Mouse (Mus musculus) lung, postnatal 14 days (tissue): Measurements from ENCODE around the gene Lzic.

Experiments used
- DNase-seq: peaks from one replicate; pipeline ENCODE4 v3.0.0; 2021

Gene Lzic

DNA sequence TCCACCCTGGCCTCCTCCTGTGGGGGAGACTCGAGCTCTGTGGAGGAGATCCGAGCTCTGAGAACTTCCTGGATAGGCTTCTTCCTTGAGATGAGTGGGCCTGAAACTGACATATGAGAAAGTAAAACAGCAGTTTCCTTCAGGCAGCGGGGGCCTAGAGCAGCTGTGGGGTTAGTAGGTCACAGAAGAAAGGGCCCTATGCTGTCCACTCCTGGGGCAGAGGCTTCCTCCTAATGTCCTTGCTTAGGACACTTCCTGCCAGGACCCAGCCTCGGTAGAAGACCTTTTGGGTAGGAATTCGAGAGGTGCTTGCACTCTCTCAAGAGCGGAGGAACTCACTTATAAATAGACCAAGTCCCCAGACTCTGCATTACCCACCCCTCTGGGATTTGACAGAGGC lies 44.7 kb downstream of the Lzic start:
- DNase-seq = no peak

DNA sequence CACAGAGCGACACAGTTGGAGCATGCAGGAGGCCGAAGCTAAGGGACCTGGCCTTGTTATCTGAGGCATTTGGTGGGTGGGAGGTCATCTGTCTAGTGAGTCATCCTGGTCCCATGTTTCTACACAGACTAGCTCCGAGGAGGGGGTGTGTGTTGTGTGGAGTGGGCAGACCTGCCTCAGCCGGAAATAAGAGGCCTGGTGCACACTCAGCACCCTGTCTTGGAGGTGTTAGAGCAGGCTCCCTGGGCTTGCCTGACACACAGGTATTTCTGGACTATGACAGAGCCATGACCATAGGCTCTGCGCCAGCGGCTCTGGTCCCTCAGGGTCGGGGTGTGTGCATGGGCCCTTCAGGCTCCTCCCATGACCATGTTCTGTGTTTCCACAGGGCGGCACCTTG lies 54.4 kb downstream of the Lzic start:
- DNase-seq = no peak

DNA sequence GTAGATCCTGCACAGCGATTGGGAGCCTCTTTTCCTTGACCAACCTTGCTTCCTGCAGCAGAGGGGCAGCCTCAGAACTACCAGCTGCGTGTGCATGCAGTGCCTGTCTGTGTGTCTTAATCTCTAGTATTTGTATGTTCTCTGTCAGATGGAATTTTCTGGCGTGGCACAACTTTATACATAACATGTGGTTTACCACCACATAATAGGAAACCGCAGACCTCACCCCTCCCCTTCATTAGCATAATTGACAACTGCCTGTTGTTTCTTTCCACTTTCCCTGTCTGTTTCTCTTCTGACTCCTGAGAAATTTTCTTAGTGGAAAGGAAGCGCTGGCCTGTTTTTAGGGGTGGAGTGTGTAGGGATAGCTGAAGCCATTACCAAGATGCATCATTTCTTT lies 56.9 kb downstream of the Lzic start:
- DNase-seq = no peak

DNA sequence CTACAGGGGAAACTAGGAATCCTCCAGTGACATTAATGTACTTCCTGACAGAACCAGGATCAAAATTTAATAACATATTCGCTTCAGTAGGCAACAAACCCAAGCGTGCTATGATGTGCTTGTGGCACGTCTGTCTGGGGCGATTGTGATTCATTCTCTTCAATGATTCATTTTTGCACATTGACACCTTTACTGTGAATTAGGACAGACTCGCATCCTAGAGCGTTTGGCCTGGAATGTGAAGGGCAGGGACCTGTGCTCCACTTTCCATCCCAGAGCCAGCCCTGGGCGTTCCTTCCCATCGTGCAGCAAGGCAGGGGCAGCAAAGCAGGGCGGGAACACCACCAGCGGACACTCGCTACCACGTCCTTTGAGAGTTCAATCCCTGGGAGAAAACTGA lies 57.4 kb downstream of the Lzic start:
- no peak for DNase-seq

DNA sequence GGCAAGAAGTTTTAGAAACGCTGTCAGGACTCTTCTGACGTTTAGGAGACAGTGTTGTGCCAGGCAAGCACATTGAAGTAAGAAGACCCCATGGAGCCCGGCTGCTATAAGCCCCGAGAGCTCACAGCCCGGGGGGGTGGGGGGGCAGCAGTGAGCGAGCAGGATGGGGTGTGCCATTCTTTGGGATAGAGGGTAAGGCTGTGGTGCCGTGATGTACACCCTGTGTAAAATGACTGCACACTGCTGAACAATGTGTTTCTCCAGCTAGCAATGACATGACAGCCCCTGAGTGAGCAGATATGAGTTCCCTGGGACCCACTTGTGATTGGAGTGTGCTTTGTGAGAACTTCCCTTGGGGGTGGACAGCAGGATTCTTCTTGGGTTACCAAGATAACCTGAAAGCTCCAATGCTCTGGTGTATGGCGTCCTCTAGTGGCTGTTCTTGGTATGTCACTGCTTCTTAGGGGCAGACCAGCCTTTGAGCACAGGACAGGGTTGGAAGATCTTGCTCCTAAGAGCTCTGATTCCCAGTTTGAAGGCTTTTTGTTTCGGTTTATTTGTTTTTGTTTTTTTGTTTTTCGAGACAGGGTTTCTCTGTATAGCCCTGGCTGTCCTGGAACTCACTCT lies 58.0 kb downstream of the Lzic start:
- peak; percentile 95 for DNase-seq

DNA sequence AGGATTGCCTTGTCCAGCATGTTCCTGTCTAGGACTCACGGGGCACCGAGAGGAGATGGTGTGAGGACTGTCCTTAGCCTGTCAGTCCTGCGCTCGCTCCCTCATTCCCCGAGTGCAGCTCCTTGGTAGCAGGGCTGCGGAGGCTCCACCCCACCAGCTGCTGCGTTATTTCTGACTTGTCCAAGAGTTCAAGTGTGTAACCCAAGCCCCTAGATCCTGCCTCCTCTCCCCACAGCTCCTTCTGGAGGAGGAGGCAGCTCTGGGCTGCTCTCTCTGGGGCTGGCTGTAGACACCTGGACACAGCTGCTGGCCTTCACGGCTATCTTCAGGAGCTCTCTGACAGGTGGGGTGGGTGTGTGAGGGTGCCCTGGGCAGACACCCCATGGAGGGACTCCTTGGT lies 59.9 kb downstream of the Lzic start:
- DNase-seq = no peak
